Mouse (Mus musculus): ENCODE measurements around the gene Ucp1.

Gene Ucp1

DNA sequence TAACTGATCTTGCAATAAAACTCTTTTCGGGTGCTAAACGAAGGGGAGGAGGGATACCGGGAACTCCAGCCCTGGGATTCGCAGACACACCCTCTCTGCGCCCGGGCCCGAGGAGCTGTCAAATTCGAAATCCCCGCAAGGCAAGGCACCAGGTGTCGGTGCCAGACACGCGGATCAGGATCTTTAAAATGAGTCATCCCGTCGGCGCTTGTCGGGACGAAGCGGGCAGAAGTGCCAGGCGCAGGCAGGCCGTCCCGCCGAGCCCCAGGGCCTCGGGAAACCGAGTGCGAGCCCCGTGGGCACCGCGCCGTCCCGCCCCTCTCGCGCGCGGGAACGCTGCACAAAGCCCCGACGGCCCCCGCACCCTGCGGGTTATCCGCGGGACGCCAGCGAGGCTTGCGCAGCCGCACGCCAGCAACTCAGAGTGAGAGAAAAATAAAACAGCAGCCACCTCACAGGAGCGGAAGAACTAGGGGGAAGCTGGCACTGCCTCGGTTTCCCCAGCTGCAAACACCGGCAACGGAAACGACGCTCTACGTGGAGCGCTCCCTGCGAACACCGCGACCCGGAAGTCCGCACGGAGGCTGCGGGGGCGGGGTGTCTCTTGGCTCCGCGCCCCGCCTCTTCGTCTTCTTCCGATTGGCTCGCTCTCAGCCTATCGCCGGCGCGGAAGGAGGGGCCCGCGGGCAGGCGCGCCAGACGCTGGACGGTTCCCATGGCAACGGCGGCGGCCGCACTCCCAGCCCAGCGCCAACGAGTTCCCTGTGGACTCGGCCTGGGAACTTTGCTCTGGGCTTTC, 41.9 kb downstream of the Ucp1 start, which contains the start of gene Elmod2:
Gene Elmod2 (minus strand): TSS at position 588 of the 799 bp plus-strand sequence.
- DNase-seq, result peak; percentile 95 to 97

GRCm38 (mm10) chr8:83332864-83333263, 42.7 kb downstream of the Ucp1 start:
- no peak for DNase-seq

DNA sequence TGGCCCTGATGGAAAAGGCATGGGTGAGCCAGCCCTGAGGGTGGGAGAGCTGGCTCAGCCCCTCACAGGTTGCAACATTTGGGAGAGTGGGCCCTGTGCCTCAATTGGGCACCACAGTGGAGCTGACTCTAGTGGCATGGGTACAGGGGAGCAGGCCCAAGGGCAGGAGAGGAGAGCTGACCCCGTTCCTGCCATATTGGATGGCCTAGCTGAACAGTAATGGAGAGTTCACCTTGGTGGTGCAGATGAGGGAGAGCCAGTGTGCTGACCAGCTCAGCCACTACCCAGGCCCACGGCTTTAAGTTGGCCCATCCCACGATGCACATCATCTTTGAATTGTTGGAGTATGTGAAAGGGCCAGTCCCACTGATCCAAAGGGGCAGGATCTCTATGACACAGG, 51.9 kb downstream of the Ucp1 start:
- no peak for DNase-seq

DNA sequence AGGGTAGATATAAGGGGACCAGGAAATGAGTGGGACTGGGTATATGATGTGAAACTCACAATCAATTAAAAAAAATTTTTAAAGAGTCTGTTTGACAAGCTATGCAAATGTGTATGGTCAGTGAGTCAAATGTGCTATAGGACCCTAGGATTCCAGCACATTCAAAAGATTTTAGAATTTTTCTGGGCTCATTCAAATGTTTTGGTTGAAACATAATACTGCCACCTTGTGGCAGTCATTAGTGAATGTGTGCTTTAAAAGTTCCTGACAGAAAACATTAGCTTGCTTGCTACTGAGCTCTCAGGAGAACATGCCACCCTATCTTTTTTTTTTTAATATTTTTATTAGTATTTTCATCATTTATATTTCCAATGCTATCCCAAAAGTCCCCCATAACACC, 52.5 kb downstream of the Ucp1 start:
- no peak for DNase-seq
